Mouse (Mus musculus) small intestine, adult 2 months (tissue): ENCODE data around the gene Vps8.

Experiments used
- CTCF ChIP-seq: fragments of 200-500 bp; IDR thresholded peaks from 2 replicates; pipeline ENCODE4 v1.5.1; 2012; ENCODE audit warnings: low read depth, mild to moderate bottlenecking, control low read depth, inconsistent platforms, low read length, moderate library complexity, mixed read lengths; ENCODE audit not compliant: insufficient replicate concordance, insufficient read length; ENCODE audit errors: extremely low read depth
- POLR2A ChIP-seq: fragments of 200-500 bp; IDR thresholded peaks from 2 replicates; pipeline ENCODE4 v1.6.1; 2012; ENCODE audit warnings: low read depth, mild to moderate bottlenecking, control low read depth, inconsistent platforms, low read length, moderate library complexity

DNA sequence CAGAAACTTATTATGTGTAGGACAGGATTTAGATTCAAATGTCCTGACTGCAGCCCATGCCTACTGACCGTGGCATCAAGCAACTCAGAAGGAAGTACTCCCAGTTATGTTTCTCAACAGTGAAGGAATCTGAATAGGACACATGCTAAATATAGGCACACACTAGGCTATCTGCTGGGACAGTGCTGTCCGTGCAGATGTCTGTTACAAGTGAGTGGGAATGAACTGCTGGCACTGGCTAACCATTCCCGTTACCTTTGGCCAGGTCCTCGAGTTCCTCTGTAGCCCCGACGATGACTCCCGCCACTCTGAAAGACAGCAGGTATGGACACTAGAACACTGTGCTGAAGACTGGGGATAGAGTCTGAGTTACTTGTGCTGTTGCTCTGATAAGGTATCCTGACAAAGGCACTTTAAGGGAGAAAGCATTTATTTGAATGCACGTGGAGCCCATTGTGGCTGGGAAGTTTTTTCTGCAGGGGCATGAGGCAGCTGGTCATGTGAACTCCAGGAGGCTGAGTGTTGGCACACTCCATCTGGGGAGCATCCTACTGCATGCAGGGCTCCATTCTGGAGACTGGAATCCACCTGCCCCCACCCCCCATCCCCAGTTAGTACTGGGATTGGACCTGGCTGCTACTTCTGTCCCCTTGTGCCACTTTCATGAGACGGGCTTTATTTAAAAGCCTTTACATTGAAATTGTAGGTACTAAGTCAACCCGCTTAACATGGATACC, 104.5 kb downstream of the Vps8 start:
- no peak for TF ChIP-seq POLR2A
- no peak for TF ChIP-seq CTCF
